Mouse (Mus musculus) retina, adult 2 months (tissue): ENCODE data around the gene Mapk3.
A peak's percentile ranks its signal among the peaks of the same experiment; 100 is the strongest.
"Not testable (repeated sequence)": the region's sequence is repeated elsewhere in the genome, so short reads cannot be mapped to it uniquely, and the experiment has no call there.

Experiments used
- DNase-seq: peaks from one replicate; pipeline ENCODE4 v3.0.0-alpha.2; 2012; ENCODE audit warnings: low read depth, low spot score

Mapk3 gene

GRCm38 (mm10) chr7:126759050-126759671 lies at the start of gene Mapk3:
TSS of gene Mapk3 (plus strand) at chr7:126759601.
- DNase-seq: peak; percentile 78

- no peak for DNase-seq
Measured at GRCm38 (mm10) chr7:126710266-126710665, 49.1 kb upstream of the Mapk3 start.

GRCm38 (mm10) chr7:126711910-126712309 lies 47.5 kb upstream of the Mapk3 start:
- no peak for DNase-seq

- DNase-seq: no peak
Measured at GRCm38 (mm10) chr7:126715679-126716078, 43.7 kb upstream of the Mapk3 start.

GRCm38 (mm10) chr7:126717566-126717965 lies 41.8 kb upstream of the Mapk3 start:
- no peak for DNase-seq

GRCm38 (mm10) chr7:126718787-126719337 lies 40.5 kb upstream of the Mapk3 start:
- DNase-seq: no peak

- no peak for DNase-seq
Measured at GRCm38 (mm10) chr7:126721635-126722034, 37.8 kb upstream of the Mapk3 start.

GRCm38 (mm10) chr7:126725077-126725476 lies 34.3 kb upstream of the Mapk3 start:
- DNase-seq: no peak

GRCm38 (mm10) chr7:126725667-126726066 lies 33.7 kb upstream of the Mapk3 start:
- DNase-seq: no peak

- not testable (repeated sequence) for DNase-seq
Measured at GRCm38 (mm10) chr7:126730256-126730789, 29.1 kb upstream of the Mapk3 start.

- no peak for DNase-seq
Measured at GRCm38 (mm10) chr7:126736122-126736521, 23.3 kb upstream of the Mapk3 start.

GRCm38 (mm10) chr7:126739551-126739950 lies 19.9 kb upstream of the Mapk3 start:
- no peak for DNase-seq

- no peak for DNase-seq
Measured at GRCm38 (mm10) chr7:126740132-126740735, 19.2 kb upstream of the Mapk3 start.

- no peak for DNase-seq
Measured at GRCm38 (mm10) chr7:126740977-126741376, 18.4 kb upstream of the Mapk3 start.

- no peak for DNase-seq
Measured at GRCm38 (mm10) chr7:126741452-126741851, 17.9 kb upstream of the Mapk3 start.

GRCm38 (mm10) chr7:126741964-126742482 lies 17.4 kb upstream of the Mapk3 start:
- DNase-seq: no peak

- DNase-seq: no peak
Measured at GRCm38 (mm10) chr7:126746066-126746465, 13.3 kb upstream of the Mapk3 start.

GRCm38 (mm10) chr7:126746798-126747197 lies 12.6 kb upstream of the Mapk3 start:
- no peak for DNase-seq

GRCm38 (mm10) chr7:126748824-126749223 lies 10.6 kb upstream of the Mapk3 start:
- DNase-seq: no peak

- DNase-seq: no peak
Measured at GRCm38 (mm10) chr7:126749582-126750343, 9.6 kb upstream of the Mapk3 start.

GRCm38 (mm10) chr7:126754866-126755265 lies 4.5 kb upstream of the Mapk3 start:
- peak; percentile 62 for DNase-seq

GRCm38 (mm10) chr7:126758539-126758938 lies 862 bp upstream of the Mapk3 start:
- DNase-seq: no peak
